12 mouse cellular contexts compared by ENCODE assay signal in genomic region chr17:86986449-86987138, GRCm38 (mm10). TPM values are rescaled to one million over a fixed set of nuclear protein-coding genes. Genes with fewer than 3 reads are reported as not detected.
A peak's percentile ranks its signal among the peaks of the same experiment; 100 is the strongest.
DNase-seq lines count a peak whose midpoint lies in the region; ATAC-seq lines count a peak whose summit lies in the region.
"Had no signal": no experiment of that assay in that cellular context is flagged by ENCODE, and none has a peak within 500 bp of the region (broad histone marks: within the 10 kb centered on the region; RNA-seq: fewer than 3 reads in every experiment).

No protein-coding gene starts in this region.

- no peak overlapping the region for H3K4me2 ChIP-seq in embryonic facial prominence, embryonic 15.5 days (replicated peaks)
- H3K4me2 ChIP-seq in hindbrain, embryonic 13.5 days, result 0 out of 2 replicates have a peak overlapping the region, but pooled peaks have one; percentile 6
- no peak overlapping the region for H3K4me2 ChIP-seq in midbrain, embryonic 13.5 days (replicated peaks)

- no peak overlapping the region for H3K4me3 ChIP-seq in embryonic facial prominence, embryonic 15.5 days (replicated peaks)
- H3K4me3 ChIP-seq in hindbrain, embryonic 13.5 days, result no peak overlapping the region
- no peak overlapping the region for H3K4me3 ChIP-seq in midbrain, embryonic 13.5 days (replicated peaks)

- WGBS in embryonic facial prominence, embryonic 15.5 days, result 47% methylated on average over 17 of the region's 17 CpGs
- 45% methylated on average over 17 of the region's 17 CpGs for whole genome bisulfite sequencing in hindbrain, embryonic 13.5 days
- WGBS in midbrain, embryonic 13.5 days, result 33% methylated on average over 17 of the region's 17 CpGs

- H3K4me1 ChIP-seq in embryonic facial prominence, embryonic 15.5 days, result peaks cover 37% of the 10 kb centered on the region
- H3K4me1 ChIP-seq in hindbrain, embryonic 13.5 days (replicated peaks), result peaks cover 32% of the 10 kb centered on the region
- H3K4me1 ChIP-seq in midbrain, embryonic 13.5 days (replicated peaks), result peaks cover 31% of the 10 kb centered on the region

- no peak overlapping the region for H3K9ac ChIP-seq in embryonic facial prominence, embryonic 15.5 days
- 0 out of 2 replicates have a peak overlapping the region, but pooled peaks have one; percentile 13 for H3K9ac ChIP-seq in hindbrain, embryonic 13.5 days
- H3K9ac ChIP-seq in midbrain, embryonic 13.5 days (replicated peaks), result no peak overlapping the region

- H3K27ac ChIP-seq in embryonic facial prominence, embryonic 15.5 days (replicated peaks), result no peak overlapping the region
- peak overlapping the region; percentile 60 for H3K27ac ChIP-seq in hindbrain, embryonic 13.5 days
- peak overlapping the region; percentile 27 for H3K27ac ChIP-seq in midbrain, embryonic 13.5 days

- H3K27me3 ChIP-seq in embryonic facial prominence, embryonic 15.5 days, result no peaks in the 10 kb centered on the region
- H3K27me3 ChIP-seq in hindbrain, embryonic 13.5 days, result no peaks in the 10 kb centered on the region
- H3K27me3 ChIP-seq in midbrain, embryonic 13.5 days, result no peaks in the 10 kb centered on the region
- H3K27me3 ChIP-seq: CH12.LX had no signal

- peaks cover 18% of the 10 kb centered on the region for H3K36me3 ChIP-seq in embryonic facial prominence, embryonic 15.5 days
- H3K36me3 ChIP-seq in hindbrain, embryonic 13.5 days, result no peaks in the 10 kb centered on the region; the same call in 1 of the 2 replicates
- 0 out of 2 replicates have a peak, but pooled peaks cover 4% of the 10 kb centered on the region for H3K36me3 ChIP-seq in midbrain, embryonic 13.5 days

- ATAC-seq in embryonic facial prominence, embryonic 15.5 days (ENCODE audit: insufficient number of reproducible peaks, low FRiP score, low TSS enrichment, low read depth), result peak; percentile 70
- no peak for ATAC-seq in hindbrain, embryonic 13.5 days (ENCODE audit: low FRiP score)
- ATAC-seq in midbrain, embryonic 13.5 days, result no peak

- no peaks in the 10 kb centered on the region for H3K9me3 ChIP-seq in embryonic facial prominence, embryonic 15.5 days (replicated peaks)
- H3K9me3 ChIP-seq in hindbrain, embryonic 13.5 days, result no peaks in the 10 kb centered on the region
- H3K9me3 ChIP-seq in midbrain, embryonic 13.5 days, result no peaks in the 10 kb centered on the region

- intact Hi-C loops in left cerebral cortex, postnatal 25 days (cut with DNase I), result no loop called here

- peak; percentile 34 for DNase-seq in kidney, adult 11 months
- no peak for DNase-seq in kidney, adult 8-10 months
- no peak for DNase-seq in frontal cortex, postnatal 10 days (ENCODE audit: low spot score in 2 of 2)
- no peak for DNase-seq in left cerebral cortex, postnatal 25 days (ENCODE audit: low spot score in 2 of 2)
- DNase-seq in gastrocnemius, postnatal 25 days, result no peak
- DNase-seq: thymus, postnatal 25 days had no signal

RNA-seq across cellular contexts. Expression of gene Rhoq, which starts 23.7 kb away (rescaled TPM):
- polyA plus RNA-seq in embryonic facial prominence, embryonic 15.5 days (2015; fragmentation: Nextera tagmentation; extraction: Ambion mirVana), result 24.2 and 28.1 TPM in 2 replicates
- polyA plus RNA-seq in hindbrain, embryonic 13.5 days (2015; fragmentation: Nextera tagmentation; extraction: Ambion mirVana), result 6.2 and 6.9 TPM in 2 replicates
- 6.5 and 7.0 TPM in 2 replicates for polyA plus RNA-seq in midbrain, embryonic 13.5 days (2015; fragmentation: Nextera tagmentation; extraction: Ambion mirVana)
- 10 to 100 TPM; 29.5 to 43.8 TPM for total RNA-seq in left cerebral cortex, postnatal 25 days (2021)
- 100 to 1,000 TPM; 197 to 201 TPM for total RNA-seq in gastrocnemius, postnatal 25 days (2021)

RNA-seq across cellular contexts. Expression of gene Pigf, which starts 38.6 kb away (rescaled TPM):
- 25.6 and 28.4 TPM in 2 replicates for polyA plus RNA-seq in embryonic facial prominence, embryonic 15.5 days (2015; fragmentation: Nextera tagmentation; extraction: Ambion mirVana)
- polyA plus RNA-seq in hindbrain, embryonic 13.5 days (2015; fragmentation: Nextera tagmentation; extraction: Ambion mirVana), result 36.8 and 37.0 TPM in 2 replicates
- 37.1 and 38.4 TPM in 2 replicates for polyA plus RNA-seq in midbrain, embryonic 13.5 days (2015; fragmentation: Nextera tagmentation; extraction: Ambion mirVana)
- total RNA-seq in left cerebral cortex, postnatal 25 days (2021), result 10 to 100 TPM; 16.5 to 19.1 TPM
- total RNA-seq in gastrocnemius, postnatal 25 days (2021), result 1 to 10 TPM; 1.6 to 1.8 TPM

RNA-seq across cellular contexts. Expression of gene Cript, which starts 38.8 kb away (rescaled TPM):
- polyA plus RNA-seq in embryonic facial prominence, embryonic 15.5 days (2015; fragmentation: Nextera tagmentation; extraction: Ambion mirVana), result 114 and 117 TPM in 2 replicates
- polyA plus RNA-seq in hindbrain, embryonic 13.5 days (2015; fragmentation: Nextera tagmentation; extraction: Ambion mirVana), result 224 and 236 TPM in 2 replicates
- polyA plus RNA-seq in midbrain, embryonic 13.5 days (2015; fragmentation: Nextera tagmentation; extraction: Ambion mirVana), result 237 and 269 TPM in 2 replicates
- 10 to 100 TPM; 54.2 to 61.7 TPM for total RNA-seq in left cerebral cortex, postnatal 25 days (2021)
- total RNA-seq in gastrocnemius, postnatal 25 days (2021), result 10 to 100 TPM; 38.5 to 41.4 TPM

RNA-seq across cellular contexts. Expression of gene Atp6v1e2, which starts 38.9 kb away (rescaled TPM):
- not detected in 2 replicates for polyA plus RNA-seq in embryonic facial prominence, embryonic 15.5 days (2015; fragmentation: Nextera tagmentation; extraction: Ambion mirVana)
- not detected in 2 replicates for polyA plus RNA-seq in hindbrain, embryonic 13.5 days (2015; fragmentation: Nextera tagmentation; extraction: Ambion mirVana)
- not detected in 2 replicates for polyA plus RNA-seq in midbrain, embryonic 13.5 days (2015; fragmentation: Nextera tagmentation; extraction: Ambion mirVana)
- total RNA-seq in left cerebral cortex, postnatal 25 days (2021), result under 1 TPM in 1 of 2 experiments, not detected in 1; 0.37 TPM
- not detected for total RNA-seq in gastrocnemius, postnatal 25 days (2021)
- total RNA-seq: CH12.LX; neutrophil, adult 5-6 weeks had no signal
- polyA plus RNA-seq: limb, embryonic 11.5 days had no signal
